In the genomic region with DNA sequence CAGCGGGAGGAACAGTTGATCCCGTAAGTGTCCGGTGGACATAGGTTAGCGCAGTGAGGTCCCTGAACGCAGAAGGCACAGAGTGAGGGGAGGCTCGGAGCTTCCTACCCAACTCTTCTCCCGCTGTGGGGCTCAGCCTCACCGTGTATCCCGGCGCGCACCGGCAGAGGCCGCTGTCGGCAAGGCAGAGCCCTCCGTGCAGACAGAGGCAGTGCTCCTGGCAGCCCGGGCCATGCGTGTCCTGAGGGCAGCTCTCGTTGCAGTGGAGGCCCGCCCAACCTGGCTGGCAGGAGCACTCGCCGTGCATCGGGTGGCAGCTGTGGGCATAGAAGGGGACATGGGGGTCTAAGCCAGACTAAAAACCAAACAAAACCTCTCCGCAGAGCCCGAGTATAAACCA, we compare ENCODE assay signal across 8 mouse cellular contexts. TPM values are rescaled to one million over a fixed set of nuclear protein-coding genes. Genes with fewer than 3 reads are reported as not detected.
A peak's percentile ranks its signal among the peaks of the same experiment; 100 is the strongest.
DNase-seq lines count a peak whose midpoint lies in the region; ATAC-seq and TF ChIP-seq lines count a peak whose summit lies in the region.

No protein-coding gene starts in this region.

- no peak for ATAC-seq in G1E (ENCODE audit: extremely low read depth, insufficient number of reproducible peaks, low FRiP score, poor library complexity, severe bottlenecking)
- ATAC-seq in hindbrain, embryonic 11.5 days (ENCODE audit: low FRiP score) = peak; percentile 76; the same call in 1 of the 2 replicates
- ATAC-seq in lung, embryonic 15.5 days (ENCODE audit: borderline replicate concordance, extremely low read depth, low FRiP score, low TSS enrichment) = peak; percentile 78

- peaks cover 47% of the 10 kb centered on the region for H3K27me3 ChIP-seq in G1E (ENCODE audit: insufficient read depth, low read length)
- peaks cover 2% of the 10 kb centered on the region; the same call in 1 of the 2 replicates for H3K27me3 ChIP-seq in hindbrain, embryonic 11.5 days (ENCODE audit: control insufficient read depth, insufficient read depth, low read length)
- H3K27me3 ChIP-seq in lung, embryonic 15.5 days = no peaks in the 10 kb centered on the region

- DNase-seq in G1E (ENCODE audit: low spot score) = peak; percentile 20
- peak; percentile 80 for DNase-seq in cerebellum, adult 9-11 months
- peak; percentile 63 to 84 for DNase-seq in frontal cortex, postnatal 14 days (ENCODE audit: low spot score in 2 of 2)
- peak; percentile 91 for DNase-seq in hindbrain, embryonic 11.5 days (ENCODE audit: low spot score)
- peak; percentile 79 for DNase-seq in layer of hippocampus, adult 9-11 months
- peak; percentile 65 for DNase-seq in ovary, adult 18-20 months (ENCODE audit: low spot score)
- DNase-seq in thymus, adult 18-20 months = peak; percentile 54 to 59

- H3K36me3 ChIP-seq in G1E (replicated peaks) = no peaks in the 10 kb centered on the region
- H3K36me3 ChIP-seq in hindbrain, embryonic 11.5 days (ENCODE audit: control insufficient read depth, insufficient read depth, low read length) = no peaks in the 10 kb centered on the region
- H3K36me3 ChIP-seq in lung, embryonic 15.5 days = peaks cover 27% of the 10 kb centered on the region

- no peak overlapping the region for H3K27ac ChIP-seq in hindbrain, embryonic 11.5 days (ENCODE audit: low read depth, low read length)
- H3K27ac ChIP-seq in lung, embryonic 15.5 days = no peak overlapping the region

- peak overlapping the region; percentile 21; the same call in 1 of the 2 replicates for H3K4me2 ChIP-seq in hindbrain, embryonic 11.5 days (replicated peaks; ENCODE audit: low read depth, low read length)
- H3K4me2 ChIP-seq in lung, embryonic 15.5 days = peak overlapping the region; percentile 47

- peak overlapping the region; percentile 12; the same call in 1 of the 2 replicates for H3K9ac ChIP-seq in hindbrain, embryonic 11.5 days (ENCODE audit: low read depth, low read length)
- 0 out of 2 replicates have a peak overlapping the region, but pooled peaks have one; percentile 16 for H3K9ac ChIP-seq in lung, embryonic 15.5 days

- TF ChIP-seq CTCF in G1E (IDR thresholded peaks at IDR 0.05; ENCODE audit: low read depth, low read length) = no peak

- H3K9me3 ChIP-seq in G1E (replicated peaks) = no peaks in the 10 kb centered on the region
- H3K9me3 ChIP-seq in hindbrain, embryonic 11.5 days (ENCODE audit: control insufficient read depth, low read length) = no peaks in the 10 kb centered on the region
- no peaks in the 10 kb centered on the region for H3K9me3 ChIP-seq in lung, embryonic 15.5 days

- no peak overlapping the region for H3K4me3 ChIP-seq in G1E (ENCODE audit: low read depth, low read length)
- H3K4me3 ChIP-seq in hindbrain, embryonic 11.5 days (ENCODE audit: low read depth, low read length) = no peak overlapping the region
- peak overlapping the region; percentile 2; the same call in 1 of the 2 replicates for H3K4me3 ChIP-seq in lung, embryonic 15.5 days

- H3K4me1 ChIP-seq in G1E (ENCODE audit: insufficient read depth, low read depth, low read length) = peaks cover 5% of the 10 kb centered on the region
- H3K4me1 ChIP-seq in hindbrain, embryonic 11.5 days (replicated peaks; ENCODE audit: control insufficient read depth, insufficient read depth, low read length) = no peaks in the 10 kb centered on the region; the same call in 1 of the 2 replicates
- H3K4me1 ChIP-seq in lung, embryonic 15.5 days = peaks cover 12% of the 10 kb centered on the region; the same call in 1 of the 2 replicates

- WGBS in hindbrain, embryonic 11.5 days = 4% methylated on average over 24 of the region's 24 CpGs
- 7% methylated on average over 24 of the region's 24 CpGs for whole genome bisulfite sequencing in lung, embryonic 15.5 days

RNA-seq across cellular contexts. Expression of a gene that starts 7.5 kb away (rescaled TPM):
- not detected in 2 replicates for total RNA-seq in G1E (2014; fragmentation: Nextera tagmentation)
- total RNA-seq in G1E (2017) = 0.23 and 0.33 TPM in 2 replicates
- polyA plus RNA-seq in G1E (2012) = not detected in 2 replicates
- polyA plus RNA-seq in hindbrain, embryonic 11.5 days (2014; fragmentation: Nextera tagmentation; extraction: Ambion mirVana) = 0.40 and 0.83 TPM in 2 replicates
- 1.3 and 1.6 TPM in 2 replicates for polyA plus RNA-seq in lung, embryonic 15.5 days (2015; fragmentation: Nextera tagmentation; extraction: Ambion mirVana)

RNA-seq across cellular contexts. Expression of a gene that starts 39.0 kb away (rescaled TPM):
- not detected in 2 replicates for total RNA-seq in G1E (2014; fragmentation: Nextera tagmentation)
- not detected in 2 replicates for total RNA-seq in G1E (2017)
- not detected in 2 replicates for polyA plus RNA-seq in G1E (2012)
- 6.7 and 8.5 TPM in 2 replicates for polyA plus RNA-seq in hindbrain, embryonic 11.5 days (2014; fragmentation: Nextera tagmentation; extraction: Ambion mirVana)
- polyA plus RNA-seq in lung, embryonic 15.5 days (2015; fragmentation: Nextera tagmentation; extraction: Ambion mirVana) = 1.2 and 2.5 TPM in 2 replicates

RNA-seq across cellular contexts. Expression of a gene that starts 40.8 kb away (rescaled TPM):
- total RNA-seq in G1E (2014; fragmentation: Nextera tagmentation) (not detected in 2 replicates), G1E (2017) (0.05 and 0.06 TPM in 2 replicates)
- polyA plus RNA-seq in G1E (2012) = not detected in 2 replicates
- polyA plus RNA-seq in hindbrain, embryonic 11.5 days (2014; fragmentation: Nextera tagmentation; extraction: Ambion mirVana) = 0.36 and 0.83 TPM in 2 replicates
- 0.09 and 0.16 TPM in 2 replicates for polyA plus RNA-seq in lung, embryonic 15.5 days (2015; fragmentation: Nextera tagmentation; extraction: Ambion mirVana)

Comparison
In these comparisons a context has a peak if more than half of its experiments do, and no peak if none do; other contexts are left out.
1. DNase-seq: peak in every context shown above with its lines; median percentile 91 in hindbrain, embryonic 11.5 days; 80 in cerebellum, adult 9-11 months; 79 in layer of hippocampus, adult 9-11 months; 74 in frontal cortex, postnatal 14 days; 65 in ovary, adult 18-20 months; 56 in thymus, adult 18-20 months; 20 in G1E.